Mouse (Mus musculus): ENCODE measurements at regions not wholly inside any gene's neighbourhood (a gene's known extent, or its start where the extent isn't known, plus 50 kb on each side); places are given as distances from the start of the nearest gene placed in this dataset.

DNA sequence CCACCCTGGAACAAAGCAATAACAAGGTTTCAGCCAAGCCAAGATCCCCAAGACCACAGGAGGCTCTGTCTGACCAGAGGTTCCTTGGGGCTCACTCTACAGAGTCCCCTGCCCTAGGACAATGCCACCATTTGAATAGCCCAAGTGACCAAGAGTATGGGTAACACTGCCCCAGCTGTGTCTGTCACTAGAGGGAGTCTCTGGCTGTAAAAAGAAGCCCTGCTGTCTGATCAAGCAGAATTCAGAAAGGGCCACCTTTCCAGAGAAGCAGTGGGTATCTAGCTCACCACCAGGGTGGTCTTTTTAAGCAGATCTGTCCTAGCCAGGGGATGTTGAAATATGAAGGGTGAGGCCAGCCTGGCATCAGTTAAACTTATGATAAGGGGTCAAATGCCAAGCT is 86.6 kb upstream of the Thpo start:
- TF ChIP-seq CTCF (IDR thresholded peaks at IDR 0.05; ENCODE audit: control insufficient read depth, insufficient read depth, insufficient read length) (no peak), CEBPB (IDR thresholded peaks at IDR 0.05; ENCODE audit: low read depth) (no peak), MAX (IDR thresholded peaks at IDR 0.05) (no peak), USF1 (IDR thresholded peaks at IDR 0.05; ENCODE audit: low read depth) (no peak)
